Mouse (Mus musculus) erythroblast, embryonic 14.5 days (primary cell): Measurements from ENCODE around the gene Prkag1. TPM values are rescaled to one million over a fixed set of nuclear protein-coding genes. Genes with fewer than 3 reads are reported as not detected.

Experiments used
- H3K27me3 ChIP-seq: 2 replicates; pipeline ENCODE4 v1.6.1; 2012; ENCODE audit warnings: inconsistent platforms; ENCODE audit not compliant: control insufficient read depth
- H3K36me3 ChIP-seq: 2 replicates; pipeline ENCODE4 v1.6.1; 2012; ENCODE audit warnings: mild to moderate bottlenecking, inconsistent platforms; ENCODE audit not compliant: control insufficient read depth
- H3K4me1 ChIP-seq: 2 replicates; pipeline ENCODE4 v1.6.1; 2012; ENCODE audit warnings: inconsistent platforms; ENCODE audit not compliant: control insufficient read depth
- H3K4me3 ChIP-seq: replicated peaks from 2 replicates; pipeline ENCODE3; 2012; ENCODE audit warnings: moderate library complexity, mild to moderate bottlenecking, inconsistent platforms
- H3K9me3 ChIP-seq: 2 replicates; pipeline ENCODE4 v1.6.1; 2012; ENCODE audit warnings: low read length, inconsistent platforms, mixed read lengths; ENCODE audit not compliant: control insufficient read depth
- GATA1 ChIP-seq: IDR thresholded peaks from 2 replicates; pipeline ENCODE4 v1.6.1; 2012; ENCODE audit warnings: low read length, inconsistent platforms, mixed read lengths
- TAL1 ChIP-seq: IDR thresholded peaks from 3 replicates; pipeline ENCODE4 v1.6.1; 2012; ENCODE audit warnings: low read length, inconsistent platforms, mixed read lengths
- polyA plus RNA-seq: library from polyadenylated mRNA; stranded (reverse); fragments of >175 nt; gene quantifications from 2 replicates; pipeline ENCODE4 v1.2.3, GENCODE M21; 2012

The Prkag1 gene
- polyA plus RNA-seq, 1 experiment: 54.6 TPM

DNA sequence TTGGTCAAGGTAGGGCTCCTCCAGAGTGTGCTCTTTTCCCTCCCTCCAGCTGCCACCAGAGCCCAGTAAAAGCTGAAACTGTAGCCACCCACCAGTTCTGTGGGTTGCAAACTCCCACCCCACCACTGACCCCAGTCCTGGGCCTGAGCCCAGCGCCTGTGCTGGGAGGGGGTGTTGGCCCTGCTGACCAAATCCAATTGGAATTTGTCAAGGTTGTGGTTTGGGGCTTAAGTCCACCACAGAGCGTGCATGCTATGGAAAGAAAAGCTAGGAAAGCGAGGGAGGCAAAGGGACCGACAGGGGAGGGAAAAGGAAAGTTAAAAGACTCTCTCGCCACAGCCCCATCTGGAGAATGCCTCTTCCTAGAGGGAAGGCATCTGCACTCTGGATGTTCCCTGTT is 63.1 kb downstream of the Prkag1 start:
- peaks cover 78% of the 10 kb centered on the region for H3K27me3 ChIP-seq
- no peaks in the 10 kb centered on the region for H3K36me3 ChIP-seq
- no peak for TF ChIP-seq GATA1
- TF ChIP-seq TAL1: no peak
- H3K4me1 ChIP-seq: peaks cover 15% of the 10 kb centered on the region
- H3K4me3 ChIP-seq: no peak overlapping the region
- H3K9me3 ChIP-seq: no peaks in the 10 kb centered on the region

DNA sequence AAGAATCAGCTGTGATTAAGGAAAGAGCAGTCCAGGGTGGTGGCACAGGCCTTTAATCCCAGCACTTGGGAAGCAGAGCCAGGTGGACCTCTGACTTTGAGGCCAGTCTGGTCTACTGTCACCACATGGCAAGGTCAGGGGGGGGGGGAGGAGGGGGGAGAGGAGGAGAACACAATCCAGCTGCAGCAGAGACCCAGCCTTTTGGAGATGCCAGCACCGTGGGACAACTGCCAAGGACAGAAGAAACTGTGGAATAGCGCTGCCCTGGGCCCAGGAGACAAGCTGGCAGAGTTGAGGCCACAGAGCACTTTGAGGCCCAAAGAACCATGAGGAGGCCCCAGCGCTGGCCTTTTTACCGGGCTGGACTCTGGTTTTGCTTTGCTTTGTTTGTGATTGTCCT is 65.4 kb downstream of the Prkag1 start:
- H3K9me3 ChIP-seq: no peaks in the 10 kb centered on the region
- TF ChIP-seq GATA1 (no peak), TAL1 (no peak)
- H3K36me3 ChIP-seq: no peaks in the 10 kb centered on the region
- peaks cover 21% of the 10 kb centered on the region for H3K4me1 ChIP-seq
- H3K4me3 ChIP-seq: no peak overlapping the region
- peaks cover 64% of the 10 kb centered on the region for H3K27me3 ChIP-seq

Other genes starting within 250 kb of the Prkag1 start
- 1.6 TPM in 2 replicates for gene Adcy6, start 221.4 kb downstream of the Prkag1 start, polyA plus RNA-seq
- not detected in 2 replicates for gene Cacnb3, start 200.7 kb downstream of the Prkag1 start, polyA plus RNA-seq
- 7.9 and 8.4 TPM in 2 replicates for gene Ddx23, start 168.6 kb downstream of the Prkag1 start, polyA plus RNA-seq
- 0.02 TPM in 1 of 2 replicates, not detected in the other for gene Rnd1, start 154.1 kb downstream of the Prkag1 start, polyA plus RNA-seq
- gene Ccdc65, start 123.3 kb downstream of the Prkag1 start, polyA plus RNA-seq: 0.08 TPM in 1 of 2 replicates, not detected in the other
- 0.06 and 0.19 TPM in 2 replicates for gene Fkbp11, start 103.3 kb downstream of the Prkag1 start, polyA plus RNA-seq
- 0.11 and 0.14 TPM in 2 replicates for gene Arf3, start 68.3 kb downstream of the Prkag1 start, polyA plus RNA-seq
- not detected in 2 replicates for gene Wnt10b, start 53.4 kb downstream of the Prkag1 start, polyA plus RNA-seq
- not detected in 2 replicates for gene Wnt1, start 41.7 kb downstream of the Prkag1 start, polyA plus RNA-seq
- gene Ddn, start 22.0 kb downstream of the Prkag1 start, polyA plus RNA-seq: 0.01 and 0.02 TPM in 2 replicates
- 1.5 and 2.6 TPM in 2 replicates for gene Kmt2d, start 39.7 kb upstream of the Prkag1 start, polyA plus RNA-seq
- 0.24 and 0.38 TPM in 2 replicates for gene Rhebl1, start 63.0 kb upstream of the Prkag1 start, polyA plus RNA-seq
- not detected in 2 replicates for gene Dhh, start 67.0 kb upstream of the Prkag1 start, polyA plus RNA-seq
- 0.37 and 0.59 TPM in 2 replicates for gene Lmbr1l, start 86.7 kb upstream of the Prkag1 start, polyA plus RNA-seq
- gene Tuba1b, start 103.0 kb upstream of the Prkag1 start, polyA plus RNA-seq: 71.2 and 76.8 TPM in 2 replicates
- gene Gm49450, start 122.0 kb upstream of the Prkag1 start, polyA plus RNA-seq: not detected in 2 replicates
- gene Tuba1a, start 122.2 kb upstream of the Prkag1 start, polyA plus RNA-seq: 4.0 and 13.4 TPM in 2 replicates
- 12.6 and 20.7 TPM in 2 replicates for gene Tuba1c, start 198.4 kb upstream of the Prkag1 start, polyA plus RNA-seq
- not detected in 2 replicates for gene Prph, start 223.7 kb upstream of the Prkag1 start, polyA plus RNA-seq
- gene Troap, start 243.1 kb upstream of the Prkag1 start, polyA plus RNA-seq: 17.1 and 18.1 TPM in 2 replicates